Mouse (Mus musculus): Measurements from ENCODE around the gene Mcoln1.

Mcoln1 gene

DNA sequence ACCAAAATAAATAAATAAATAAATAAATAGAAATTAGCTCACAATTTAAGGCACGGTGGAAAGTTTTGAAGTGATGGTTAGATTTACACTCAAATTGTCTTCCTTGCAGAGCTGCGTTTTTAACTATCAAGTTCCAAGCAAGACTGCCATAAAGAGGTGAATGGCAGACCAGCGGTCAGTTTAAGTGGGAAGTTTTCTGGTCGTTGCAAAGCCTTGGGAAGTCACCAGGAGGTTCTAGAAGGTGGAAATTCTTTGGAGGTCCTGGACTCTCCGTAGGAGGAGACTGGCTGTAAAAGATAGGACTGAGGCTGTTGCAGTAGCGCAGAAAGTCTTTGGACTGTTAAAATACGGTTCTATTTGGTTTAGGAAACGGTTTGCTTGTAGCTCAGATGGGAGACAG lies 506 bp upstream of the Mcoln1 start:
- no peak for DNase-seq

DNA sequence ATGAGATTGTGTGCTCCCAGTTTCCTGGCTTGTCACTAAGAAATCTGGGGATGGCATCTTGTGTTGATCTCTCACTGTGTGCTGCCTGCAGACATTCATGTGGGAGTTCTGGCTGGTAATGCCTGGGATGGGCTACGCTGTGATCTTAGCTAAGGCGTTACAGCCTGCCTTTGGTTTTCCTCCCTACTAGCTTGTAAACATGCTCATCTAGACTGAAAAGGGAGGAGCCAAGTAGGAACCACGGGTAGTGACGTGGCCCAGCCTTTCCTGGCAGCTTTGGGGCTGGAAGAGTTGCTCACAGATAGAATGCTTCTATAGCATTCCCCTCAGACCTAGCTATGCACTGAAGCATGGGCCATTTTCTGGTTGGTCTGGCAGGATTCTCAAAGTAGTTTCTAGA lies 2.0 kb downstream of the Mcoln1 start:
- no peak for DNase-seq

DNA sequence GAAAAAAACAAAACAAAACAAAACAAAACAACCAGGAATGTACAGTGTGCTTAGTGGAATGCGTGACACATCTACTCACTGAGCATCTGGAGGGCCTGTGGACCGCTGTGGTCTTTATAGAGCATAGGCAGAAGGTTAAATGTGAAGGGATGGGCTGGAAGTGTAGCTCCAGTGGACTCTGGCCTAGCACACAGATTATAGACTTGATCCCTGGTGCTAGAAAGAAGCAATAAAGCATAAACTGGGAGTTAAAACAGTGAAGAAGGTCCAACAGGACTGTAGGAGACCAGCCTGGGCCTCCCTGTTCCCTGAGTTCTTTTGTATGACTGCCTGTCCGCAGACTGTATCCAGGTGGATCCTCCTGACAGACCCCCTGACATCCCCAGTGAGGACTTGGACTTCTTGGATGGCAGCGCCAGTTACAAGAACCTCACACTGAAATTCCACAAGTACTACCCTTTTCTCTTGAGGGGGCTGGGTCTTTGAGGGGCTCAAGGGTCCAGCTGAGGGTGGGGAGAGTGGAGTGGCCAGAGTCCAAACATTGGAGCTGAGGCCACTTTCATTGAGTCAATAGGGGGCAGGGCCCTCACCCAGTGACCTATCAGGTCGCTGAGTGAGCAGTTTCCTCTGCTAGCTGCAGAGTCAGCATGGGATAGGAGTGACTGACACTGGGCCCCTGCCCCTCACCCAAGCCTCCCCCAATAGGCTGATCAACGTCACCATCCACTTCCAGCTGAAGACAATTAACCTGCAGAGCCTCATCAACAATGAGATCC lies 7.9 kb downstream of the Mcoln1 start:
- no peak for DNase-seq

DNA sequence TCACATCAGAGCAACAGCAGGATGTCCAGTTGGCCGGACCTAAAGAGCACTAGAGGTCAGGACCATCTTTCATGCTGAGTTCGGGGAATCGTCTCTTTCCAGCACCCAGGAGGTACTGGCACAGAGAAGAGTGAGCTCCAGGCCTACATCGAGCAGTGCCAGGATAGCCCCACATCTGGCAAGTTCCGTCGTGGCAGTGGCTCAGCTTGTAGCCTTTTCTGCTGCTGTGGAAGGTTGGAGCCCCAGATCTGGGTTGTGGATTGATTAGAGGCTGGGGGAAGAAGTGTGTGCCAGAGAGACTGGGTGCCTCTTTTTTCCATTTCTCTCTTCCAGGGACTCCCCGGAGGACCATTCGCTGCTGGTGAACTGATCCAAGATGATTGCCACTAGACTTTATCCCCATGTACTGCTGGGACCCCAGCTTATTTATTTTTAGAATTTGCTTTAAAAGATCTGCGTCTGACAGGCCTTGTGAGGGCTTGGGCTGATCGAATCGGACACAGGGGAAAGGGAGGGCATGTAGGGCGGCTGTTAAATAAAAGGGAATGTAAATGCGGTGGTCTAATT lies 14.5 kb downstream of the Mcoln1 start:
- no peak for DNase-seq

DNA sequence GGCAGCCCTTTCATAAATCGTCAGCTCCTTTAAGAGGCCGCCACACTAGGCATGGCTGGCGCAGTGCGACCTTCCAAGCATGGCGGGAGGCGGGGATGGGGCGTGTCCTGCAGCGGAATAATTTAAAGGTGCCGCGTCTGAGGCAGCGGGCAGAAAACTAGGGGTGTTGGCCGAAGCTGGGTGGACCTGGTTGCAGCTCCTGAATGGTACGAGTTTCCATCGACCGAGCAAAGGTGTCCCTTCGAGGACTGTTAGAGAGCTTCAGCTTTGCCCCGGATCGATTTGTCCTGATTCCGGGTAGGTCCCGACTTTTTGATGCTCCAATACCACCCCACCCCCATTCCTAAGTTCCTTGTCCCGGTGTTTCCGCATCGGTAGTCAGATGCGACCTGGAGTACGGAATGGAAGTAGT lies 15.0 kb downstream of the Mcoln1 start, which contains the start of gene Pnpla6:
TSS of gene Pnpla6 (plus strand) at position 125 of the 412 bp plus-strand sequence.
- peak; percentile 93 for DNase-seq

DNA sequence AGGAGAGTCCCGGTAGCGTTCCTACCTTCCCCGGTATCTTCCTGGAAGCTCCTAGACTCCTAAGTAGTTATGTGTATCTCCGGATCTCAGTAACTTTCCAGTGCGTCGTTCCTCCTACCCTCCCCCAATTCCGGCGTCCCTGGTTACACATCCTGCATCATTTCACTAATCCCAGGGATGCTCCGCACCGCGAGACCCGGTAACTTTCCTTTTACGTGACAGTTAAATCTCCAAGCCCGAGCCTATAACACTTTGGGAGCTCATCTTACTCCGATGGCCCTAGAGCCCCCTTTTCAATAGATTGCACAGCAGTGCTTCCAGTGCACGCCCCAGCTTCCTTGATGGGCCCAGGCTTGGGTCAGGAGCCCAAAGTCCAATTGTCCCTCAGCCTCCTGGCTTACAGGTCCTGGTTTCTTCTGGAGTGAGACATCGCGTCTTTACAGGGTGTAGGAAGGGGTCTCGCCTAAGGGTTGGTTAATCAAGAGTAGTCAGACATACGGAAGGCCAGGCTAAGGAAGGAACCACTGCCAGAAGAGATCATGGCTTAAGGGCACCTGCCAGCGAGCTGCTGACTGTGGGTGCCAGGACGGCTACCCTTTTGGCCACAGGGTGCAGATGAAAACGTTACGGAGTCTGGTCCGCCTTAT lies 15.6 kb downstream of the Mcoln1 start:
- peak; percentile 78 for DNase-seq

DNA sequence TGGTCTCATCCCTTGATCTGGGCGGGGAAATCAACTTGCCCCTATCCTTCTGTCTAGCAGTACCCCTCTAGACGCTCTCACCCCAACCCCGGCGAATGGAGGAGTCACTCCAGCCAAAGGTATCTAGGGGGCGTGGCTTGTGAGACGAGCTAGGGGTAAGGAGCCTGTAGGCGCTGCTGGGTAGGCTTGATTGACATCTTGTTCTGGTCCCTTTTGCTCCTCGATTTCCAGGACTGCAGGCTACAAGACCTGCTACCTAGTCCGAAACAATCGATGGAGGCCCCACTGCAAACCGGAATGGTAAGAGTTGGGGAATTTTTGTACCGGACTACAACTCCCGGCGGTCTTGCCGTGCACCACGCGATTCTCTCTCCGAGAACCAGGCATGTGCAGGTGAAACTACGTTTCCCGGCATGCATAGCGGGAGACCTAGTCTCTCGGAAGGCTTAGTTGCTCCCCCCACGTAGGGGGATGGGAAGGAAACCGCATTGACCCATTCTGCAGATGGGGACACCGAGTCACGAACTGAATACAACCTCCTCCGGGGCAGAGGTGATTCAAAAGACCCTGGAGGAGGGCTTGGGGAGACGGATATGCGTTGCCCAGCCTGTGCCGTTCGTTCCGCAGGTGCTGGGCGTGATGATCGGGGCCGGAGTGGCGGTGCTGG lies 16.3 kb downstream of the Mcoln1 start:
- DNase-seq = peak; percentile 96

DNA sequence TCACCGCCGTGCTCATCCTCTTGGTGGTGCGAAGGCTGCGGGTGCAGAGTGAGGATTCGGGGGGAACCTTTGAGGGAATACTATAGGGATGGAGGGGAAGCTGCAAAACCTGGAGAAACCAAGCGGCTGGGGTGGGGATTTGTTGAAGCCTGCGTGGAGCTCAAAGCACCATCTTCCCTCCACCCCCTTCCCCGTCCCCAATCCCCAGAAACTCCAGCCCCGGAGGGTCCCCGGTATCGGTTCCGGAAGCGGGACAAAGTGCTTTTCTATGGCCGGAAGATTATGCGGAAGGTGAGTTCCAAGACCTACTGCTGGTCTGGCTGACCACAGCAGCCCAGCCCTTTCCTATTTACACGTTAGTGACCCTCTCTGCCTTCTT lies 16.8 kb downstream of the Mcoln1 start:
- peak; percentile 50 for DNase-seq

DNA sequence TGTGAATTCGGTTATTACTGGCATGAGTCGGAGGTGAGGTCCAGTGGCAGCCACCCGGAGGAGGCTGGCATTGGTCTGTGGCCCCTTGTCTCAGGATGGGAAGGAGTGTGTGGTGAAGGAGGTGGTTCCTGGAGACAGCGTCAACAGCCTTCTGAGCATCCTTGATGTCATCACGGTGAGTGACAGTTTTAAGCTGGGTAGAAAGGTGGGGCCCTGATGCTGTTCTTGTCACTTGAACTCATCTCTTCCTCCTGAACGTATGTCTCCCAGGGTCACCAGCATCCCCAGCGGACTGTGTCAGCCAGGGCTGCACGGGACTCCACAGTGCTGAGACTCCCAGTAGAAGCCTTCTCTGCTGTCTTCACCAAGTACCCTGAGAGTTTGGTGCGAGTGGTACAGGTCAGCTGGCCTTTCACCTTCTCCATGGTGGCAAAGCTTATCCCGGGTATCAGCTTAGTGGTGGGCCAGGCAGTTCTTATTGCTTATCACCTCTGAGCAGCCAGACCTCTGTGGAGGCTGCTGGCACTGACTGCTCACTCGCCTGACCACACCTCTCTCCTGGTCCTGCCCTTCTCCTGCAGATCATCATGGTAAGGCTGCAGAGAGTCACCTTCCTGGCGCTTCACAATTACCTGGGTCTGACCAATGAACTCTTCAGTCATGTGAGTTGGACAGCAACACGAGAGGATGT lies 21.9 kb downstream of the Mcoln1 start:
- no peak for DNase-seq

DNA sequence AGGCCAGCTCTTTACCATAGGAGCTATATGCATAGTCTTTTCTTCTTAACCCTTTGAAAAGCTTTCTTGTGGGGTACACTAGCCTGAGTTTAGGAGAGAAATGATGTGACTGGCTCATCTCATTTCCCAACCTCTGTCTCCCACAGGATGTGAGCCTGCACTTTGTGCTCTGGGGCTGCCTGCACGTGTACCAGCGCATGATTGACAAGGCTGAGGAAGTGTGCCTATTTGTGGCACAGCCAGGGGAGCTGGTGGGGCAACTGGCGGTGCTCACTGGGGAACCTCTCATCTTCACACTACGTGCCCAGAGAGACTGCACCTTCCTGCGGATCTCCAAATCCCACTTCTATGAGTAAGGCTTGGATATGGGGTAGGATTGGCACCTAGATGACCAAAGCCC lies 30.6 kb downstream of the Mcoln1 start:
- no peak for DNase-seq

DNA sequence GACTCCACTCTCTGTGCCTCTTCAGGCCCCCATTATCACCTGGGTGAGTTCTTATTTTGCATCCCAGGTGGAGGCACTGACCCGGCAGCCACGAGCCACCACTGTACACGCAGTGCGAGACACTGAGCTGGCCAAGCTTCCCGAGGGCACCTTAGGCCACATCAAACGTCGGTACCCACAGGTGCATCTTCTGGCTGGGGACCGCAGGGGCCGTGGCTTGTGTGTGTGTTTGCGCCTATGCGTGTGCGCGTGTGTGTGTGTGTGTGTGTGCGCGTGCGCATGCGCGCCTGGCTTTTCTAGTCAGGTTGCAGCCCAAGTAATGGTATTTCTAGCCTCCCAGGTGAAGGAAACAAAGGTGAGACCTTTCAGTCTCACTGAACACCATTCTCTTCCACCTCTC lies 31.7 kb downstream of the Mcoln1 start:
- DNase-seq = no peak

DNA sequence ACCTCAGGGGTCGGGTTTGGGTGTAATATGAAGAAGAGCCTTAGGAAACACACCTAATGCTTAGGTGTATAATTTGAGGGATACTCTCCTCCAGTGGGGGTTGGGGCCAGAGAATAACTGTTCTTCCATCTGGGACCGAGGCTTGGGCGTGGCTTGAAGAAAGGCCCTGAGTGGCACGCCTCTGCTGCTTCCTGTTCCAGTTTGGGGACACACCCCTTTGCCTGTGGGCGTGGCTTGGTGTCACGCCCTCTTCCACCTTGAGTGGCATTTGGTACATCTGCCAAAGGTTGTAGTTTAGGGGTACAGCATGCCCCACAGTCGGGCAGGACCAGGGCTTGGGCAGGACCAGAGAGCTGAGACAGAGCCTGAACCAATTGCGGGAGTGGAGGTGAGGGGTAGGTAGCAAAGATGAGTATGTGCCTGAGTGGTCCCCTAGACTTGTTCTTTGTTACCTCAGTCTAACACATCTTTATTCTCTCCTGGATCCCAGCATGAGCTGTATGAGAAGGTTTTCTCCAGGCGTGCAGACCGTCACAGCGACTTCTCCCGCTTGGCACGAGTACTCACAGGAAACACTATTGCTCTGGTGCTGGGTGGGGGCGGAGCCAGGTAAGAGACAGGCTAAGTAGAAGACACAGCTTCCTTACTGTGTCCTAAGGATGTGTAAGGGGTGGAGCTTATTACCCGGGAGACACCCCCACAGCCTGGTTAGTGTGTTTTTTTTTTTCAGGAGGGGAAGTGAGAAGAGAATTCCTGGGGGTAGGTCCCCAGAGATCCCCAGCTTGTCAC lies 36.0 kb downstream of the Mcoln1 start:
- DNase-seq = no peak

DNA sequence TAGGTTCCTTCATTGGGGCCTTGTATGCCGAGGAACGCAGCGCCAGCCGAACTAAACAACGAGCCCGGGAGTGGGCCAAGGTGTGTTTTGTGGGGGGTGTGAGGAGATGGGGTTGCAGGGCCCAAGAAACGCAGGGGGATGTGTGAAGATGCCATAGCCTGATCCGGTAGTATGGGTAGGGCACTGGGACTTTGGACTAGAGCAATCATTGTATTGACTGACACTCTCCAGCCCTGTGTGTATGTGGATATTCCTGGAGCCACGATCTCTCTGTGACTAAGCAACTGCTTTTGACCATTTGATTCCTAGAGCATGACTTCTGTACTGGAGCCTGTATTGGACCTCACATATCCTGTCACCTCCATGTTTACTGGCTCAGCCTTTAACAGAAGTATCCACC lies 36.7 kb downstream of the Mcoln1 start:
- no peak for DNase-seq

DNA sequence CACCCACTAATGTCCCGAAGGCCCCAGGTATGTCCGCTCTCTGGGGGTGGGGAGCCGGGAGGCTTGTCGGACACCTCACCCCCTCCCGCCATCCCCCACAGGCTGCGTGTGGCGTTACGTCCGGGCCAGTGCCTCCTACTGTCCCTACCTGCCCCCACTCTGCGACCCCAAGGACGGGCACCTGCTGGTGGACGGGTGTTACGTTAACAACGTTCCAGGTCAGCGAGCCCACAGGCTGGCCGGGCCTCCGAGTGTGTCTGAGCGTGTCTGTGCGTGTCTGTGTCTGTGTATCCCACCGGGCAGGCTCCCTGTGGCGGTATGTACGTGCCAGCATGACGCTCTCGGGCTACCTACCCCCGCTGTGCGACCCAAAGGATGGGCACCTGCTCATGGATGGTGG lies 37.4 kb downstream of the Mcoln1 start:
- DNase-seq = no peak

DNA sequence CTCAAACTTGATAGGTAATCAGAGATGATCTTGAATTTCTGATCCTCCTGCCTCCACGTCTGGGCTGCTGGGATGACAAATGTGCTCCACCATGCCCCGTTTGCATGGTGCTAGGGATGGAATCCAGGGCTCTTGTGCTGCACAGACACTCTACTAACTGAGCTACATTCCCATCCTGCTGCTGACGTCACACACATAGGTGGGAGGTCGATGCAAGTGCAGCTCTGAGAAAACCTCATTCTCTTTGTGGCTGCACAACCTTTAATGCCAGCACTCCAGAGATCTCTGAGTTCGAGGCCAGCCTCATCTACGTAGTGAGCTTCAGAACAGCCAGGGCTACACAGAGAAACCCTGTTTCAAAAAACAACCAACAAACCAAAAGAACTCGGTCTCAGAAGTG lies 38.9 kb downstream of the Mcoln1 start:
- DNase-seq = no peak

DNA sequence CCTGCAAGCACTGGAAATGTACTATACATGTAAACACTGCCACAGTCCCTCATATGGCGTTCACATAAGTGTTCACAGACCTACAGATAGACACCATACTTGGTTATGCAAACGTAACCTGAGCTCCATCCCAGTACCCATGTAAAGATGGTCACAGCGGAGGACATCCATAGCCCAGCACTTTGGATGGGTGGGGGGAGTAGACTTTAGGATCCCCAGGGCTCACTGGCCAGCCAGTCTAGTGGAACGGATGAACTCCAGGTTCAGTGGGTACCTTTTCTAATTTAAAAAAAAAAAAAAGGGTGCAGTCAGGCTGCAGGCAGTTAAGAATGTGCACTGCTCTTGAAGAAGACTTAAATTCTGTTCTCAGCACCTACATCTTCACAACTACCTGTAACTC lies 39.8 kb downstream of the Mcoln1 start:
- DNase-seq = no peak

DNA sequence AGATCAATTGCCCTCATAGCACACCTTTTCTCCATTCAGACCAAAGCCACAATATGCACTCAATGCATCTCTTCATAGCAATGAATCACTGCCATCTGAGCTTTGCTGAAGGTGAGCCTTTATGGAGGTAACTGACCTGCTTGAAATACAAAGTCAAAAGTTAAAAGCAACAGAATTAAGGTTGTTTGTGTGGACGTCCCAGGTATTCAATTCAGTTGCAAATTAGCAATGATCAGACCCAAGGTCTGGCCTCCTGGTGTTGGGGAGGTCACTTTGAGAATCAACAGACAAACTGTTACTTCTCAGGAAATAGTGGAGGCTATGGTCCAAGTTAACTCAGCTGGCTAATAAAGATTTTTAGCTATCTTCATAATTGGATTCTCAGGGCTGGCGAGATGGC lies 46.3 kb downstream of the Mcoln1 start:
- no peak for DNase-seq

DNA sequence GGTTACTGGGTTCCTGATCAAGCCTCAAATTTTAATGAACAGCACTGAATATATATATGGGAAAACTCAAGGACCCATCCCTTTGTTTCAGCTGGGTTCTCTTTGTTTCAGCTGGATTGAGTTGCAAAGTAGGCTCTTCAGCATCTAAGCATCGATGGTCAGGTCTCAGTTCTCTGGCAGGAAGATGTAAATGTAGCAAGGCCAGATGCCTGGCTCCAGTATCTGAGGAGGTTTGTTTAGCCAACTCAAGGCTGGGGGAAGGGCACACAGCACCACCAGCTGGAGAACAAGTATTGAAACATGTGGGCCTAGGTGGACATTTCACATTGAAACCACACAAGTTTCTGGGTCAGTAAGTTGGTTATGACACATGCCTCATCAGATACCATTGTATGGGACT lies 52.0 kb downstream of the Mcoln1 start:
- DNase-seq = no peak

DNA sequence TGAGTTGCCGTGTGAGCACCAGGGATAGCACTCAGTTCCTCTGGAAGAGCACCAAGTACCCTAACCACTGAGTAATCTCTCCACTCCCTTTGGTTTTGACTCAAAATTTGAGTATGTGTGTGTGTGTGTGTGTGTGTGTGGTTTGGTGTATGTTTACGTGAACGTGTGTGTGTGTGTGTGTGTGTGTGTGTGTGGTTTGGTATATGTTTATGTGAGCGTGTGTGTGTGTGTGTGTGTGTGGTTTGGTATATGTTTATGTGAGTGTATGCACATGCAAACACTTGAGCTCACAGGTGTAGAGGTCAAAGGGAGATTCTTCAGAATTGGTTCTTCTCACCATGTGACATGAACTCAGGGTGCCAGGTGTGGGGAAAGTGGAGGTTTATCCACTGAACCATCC lies 55.9 kb downstream of the Mcoln1 start:
- no peak for DNase-seq
